Mouse (Mus musculus): ENCODE measurements around the gene Emc6.

DNA sequence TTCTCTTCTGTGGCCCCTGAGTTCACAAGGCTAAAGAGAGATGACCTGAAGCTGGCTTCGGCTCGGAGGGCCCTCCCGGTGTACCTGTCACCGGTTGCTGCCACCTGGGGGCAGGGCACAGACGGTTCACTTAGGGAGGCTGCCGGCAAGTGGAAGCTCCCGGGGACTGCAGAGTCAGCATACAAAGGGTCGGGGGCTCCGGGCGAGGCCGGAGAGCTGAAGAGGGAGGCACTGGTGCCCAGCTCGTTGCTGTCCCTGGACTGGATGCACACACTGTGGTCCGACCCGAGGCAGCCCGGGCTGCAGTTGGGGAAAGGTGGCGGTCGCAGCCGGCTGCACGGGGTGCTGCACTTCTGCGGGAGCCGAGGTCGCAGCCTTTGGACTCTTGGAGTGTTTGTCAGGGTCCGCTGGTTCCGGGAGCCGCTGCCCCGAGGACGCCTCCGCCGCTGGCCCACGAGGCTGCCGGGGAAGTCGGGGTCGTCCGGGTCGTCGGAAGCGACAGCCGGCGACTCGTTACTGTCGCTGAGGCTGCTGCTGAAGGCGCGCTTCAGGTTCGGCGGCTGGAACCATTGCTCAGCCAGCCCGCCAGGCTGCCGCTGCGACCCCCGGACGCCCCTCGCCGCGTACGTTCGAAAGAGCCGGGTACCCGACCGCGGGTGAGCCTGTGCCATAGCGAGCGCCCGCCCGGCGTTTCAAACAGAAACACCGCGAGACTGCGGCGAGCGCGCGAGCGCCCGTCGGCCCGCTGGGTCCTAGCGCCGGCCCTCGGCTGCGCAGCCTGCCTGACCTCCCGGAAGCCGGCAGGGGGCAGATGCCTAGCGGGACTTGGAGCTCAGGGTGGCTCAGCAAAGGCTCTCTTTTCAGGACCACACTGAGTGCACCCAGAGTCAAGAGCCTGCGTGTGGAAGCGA lies 39.0 kb downstream of the Emc6 start, which contains the start of gene Haspin:
- TF ChIP-seq EP300 (IDR thresholded peaks at IDR 0.05; ENCODE audit: low read depth) (no peak), CTCF (IDR thresholded peaks at IDR 0.05; ENCODE audit: low read depth) (peak; percentile 98)
